Mouse (Mus musculus) adrenal gland, postnatal 10 days (tissue): ENCODE measurements around the gene Atp2a3. TPM values are rescaled to one million over a fixed set of nuclear protein-coding genes. Genes with fewer than 3 reads are reported as not detected.

Experiments
- DNase-seq: peaks from one replicate; pipeline ENCODE4 v3.0.0; 2021; ENCODE audit warnings: mixed read lengths
- total RNA-seq, 2 experiments: library from RNA; stranded (reverse); gene quantifications; 2 replicates each; pipeline ENCODE4 v1.2.3; 2021

The Atp2a3 gene
- total RNA-seq, 2 experiments from 2014 or later, result 20.1 to 26.6 TPM

- no peak for DNase-seq
Measured at GRCm38 (mm10) chr11:72954216-72954615, 6.8 kb upstream of the Atp2a3 start.

DNA sequence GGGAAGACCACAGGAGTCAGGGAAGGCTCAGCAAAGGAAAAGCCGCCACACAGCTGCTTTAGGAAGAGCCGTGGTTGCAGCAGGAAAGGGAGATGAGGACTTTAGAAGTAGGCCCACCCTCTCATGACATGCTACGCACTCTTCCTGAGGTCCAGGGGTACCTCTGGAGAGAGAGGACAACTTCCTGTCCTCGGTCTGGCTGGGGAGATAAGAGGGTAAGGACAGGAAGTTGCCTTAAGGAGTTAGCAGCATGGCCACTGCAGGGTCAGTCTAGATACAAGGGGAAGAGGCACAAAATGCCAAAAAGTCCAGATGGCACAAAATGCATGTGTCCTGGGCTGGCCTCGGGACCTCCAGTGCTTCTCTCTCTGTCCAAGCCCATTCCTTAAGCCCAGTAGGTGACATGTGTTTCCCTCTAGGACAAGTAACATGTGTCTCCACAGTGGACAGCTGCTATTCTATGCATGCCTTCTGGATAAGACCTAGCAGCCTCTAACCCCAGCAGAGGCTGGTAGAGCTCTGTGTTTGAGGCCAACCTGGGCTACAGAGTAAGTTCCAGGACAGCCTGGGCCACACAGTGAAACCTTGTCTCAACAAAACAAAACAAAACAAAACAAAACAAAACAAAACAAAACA, 5.5 kb upstream of the Atp2a3 start:
- no peak for DNase-seq

DNA sequence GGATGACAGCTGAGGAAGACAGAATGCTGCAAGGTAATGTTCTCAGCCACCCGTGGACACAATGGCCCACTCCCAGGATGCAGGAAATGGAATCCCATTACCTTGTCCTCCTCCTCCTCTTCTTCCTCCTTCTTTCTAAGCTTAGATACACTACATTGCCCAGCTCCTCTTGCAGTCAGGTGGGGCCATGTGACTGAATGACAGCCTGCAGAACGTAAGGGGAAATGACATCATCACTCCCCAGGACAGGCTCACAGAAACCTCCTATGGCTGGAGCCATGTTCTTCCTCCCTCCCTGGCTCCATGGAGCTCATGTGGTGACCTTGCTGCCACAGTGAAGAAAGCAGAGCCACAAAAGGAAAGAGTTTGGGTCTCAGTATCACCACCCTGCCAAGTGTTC, 3.7 kb upstream of the Atp2a3 start:
- DNase-seq, result no peak

DNA sequence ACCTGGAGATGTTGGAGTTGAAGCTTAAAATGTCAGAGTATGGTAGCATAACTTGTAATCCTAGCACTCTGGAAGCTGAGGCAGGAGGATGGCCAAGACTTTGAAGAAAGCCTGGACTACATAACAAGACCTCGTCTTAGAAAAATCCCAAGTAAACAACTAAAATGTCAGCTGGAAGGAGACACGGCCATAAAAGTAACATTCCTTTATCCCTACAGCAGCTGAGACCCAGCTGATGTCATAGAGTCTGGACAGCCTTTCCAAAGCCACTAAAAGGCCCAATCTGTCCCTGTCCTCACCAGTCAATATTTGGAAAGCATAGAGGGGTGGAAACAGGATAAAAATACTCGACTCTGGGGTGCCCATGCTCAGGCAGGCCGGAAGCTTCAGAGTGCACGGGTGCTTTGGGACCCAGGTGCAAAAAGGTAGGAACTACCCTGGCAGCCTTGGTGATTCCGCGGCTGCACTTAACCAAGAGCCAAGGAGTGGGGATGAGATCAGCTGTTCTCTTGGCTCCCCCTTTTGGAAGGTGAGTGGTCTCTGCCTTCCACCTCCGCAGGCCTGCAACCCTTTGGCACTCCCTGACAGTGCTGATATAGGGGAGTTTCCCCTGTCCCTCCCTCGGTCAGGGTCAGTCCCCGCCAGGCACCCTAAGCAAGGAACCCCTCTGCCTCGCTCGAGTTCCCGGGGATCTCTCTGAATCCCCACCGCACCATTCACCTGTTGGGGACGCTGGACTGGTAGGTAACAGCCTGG, 867 bp upstream of the Atp2a3 start:
- no peak for DNase-seq

DNA sequence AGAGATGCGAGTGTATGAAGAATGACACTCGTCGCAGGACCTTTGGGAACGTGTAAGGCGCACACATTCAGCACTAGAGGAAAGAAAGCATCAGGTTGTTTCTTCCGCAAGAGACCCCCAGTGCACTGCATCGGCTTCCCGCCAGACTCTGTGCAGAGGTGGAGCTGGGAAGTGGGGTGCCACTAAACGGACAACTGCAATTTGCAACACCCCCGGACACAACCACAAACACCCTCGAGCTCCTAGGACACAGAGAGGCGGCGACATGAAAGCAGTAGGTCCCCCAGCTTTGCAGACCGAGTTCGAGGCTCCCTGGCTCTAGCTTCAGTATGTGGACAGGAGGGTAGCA, 272 bp upstream of the Atp2a3 start:
- DNase-seq, result no peak

GRCm38 (mm10) chr11:72962378-72962777, 1.4 kb downstream of the Atp2a3 start:
- no peak for DNase-seq

- no peak for DNase-seq
Measured at GRCm38 (mm10) chr11:72963058-72963788, 2.3 kb downstream of the Atp2a3 start.

DNA sequence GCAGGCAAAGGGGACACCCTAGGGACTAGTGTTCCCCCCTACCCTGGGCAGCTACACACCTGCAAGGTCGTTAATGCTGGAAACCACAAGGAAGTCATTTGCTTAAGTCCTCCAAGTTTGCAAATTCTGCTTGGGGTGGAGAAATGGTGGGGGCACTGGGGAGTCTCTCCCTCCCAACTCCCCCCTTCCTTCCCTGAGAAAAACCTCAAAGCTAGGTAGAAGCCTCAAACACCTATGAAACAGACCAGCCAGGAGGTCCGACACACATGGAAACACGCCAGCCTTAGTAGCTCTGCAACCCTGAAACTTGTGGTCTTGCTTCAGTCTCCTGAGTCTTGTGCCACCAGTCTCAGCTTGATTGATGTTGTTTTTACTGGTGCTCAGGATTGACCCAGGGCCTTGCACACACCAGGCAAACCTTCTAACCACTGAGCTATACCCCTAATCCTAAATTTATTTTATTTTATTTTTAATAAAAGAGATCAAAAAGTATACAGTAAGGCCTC, 2.9 kb downstream of the Atp2a3 start:
- DNase-seq, result no peak

GRCm38 (mm10) chr11:72974995-72975503, 14.1 kb downstream of the Atp2a3 start:
- DNase-seq, result peak; percentile 74

GRCm38 (mm10) chr11:72982516-72982915, 21.5 kb downstream of the Atp2a3 start:
- DNase-seq, result no peak

GRCm38 (mm10) chr11:72983283-72983682, 22.3 kb downstream of the Atp2a3 start:
- DNase-seq, result no peak

DNA sequence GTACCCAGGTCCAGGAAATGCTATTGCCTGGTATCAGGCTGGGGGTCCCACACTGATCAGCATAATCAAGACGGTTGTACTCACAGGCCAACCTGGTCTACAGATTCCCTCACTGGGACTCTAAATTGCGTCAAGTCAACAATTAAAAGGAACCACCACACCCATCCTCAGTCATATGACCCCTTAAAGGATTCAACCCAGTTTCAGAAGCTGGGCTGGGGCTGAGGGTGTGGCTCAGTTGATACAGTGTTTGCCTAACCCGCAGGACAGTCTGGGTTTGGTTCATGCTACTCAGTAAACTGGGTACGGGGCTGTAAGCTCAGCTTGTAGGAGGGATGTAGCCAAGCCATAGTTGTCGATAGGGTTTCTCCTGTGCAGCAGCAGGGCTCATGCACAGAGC, 25.8 kb downstream of the Atp2a3 start:
- DNase-seq, result no peak

DNA sequence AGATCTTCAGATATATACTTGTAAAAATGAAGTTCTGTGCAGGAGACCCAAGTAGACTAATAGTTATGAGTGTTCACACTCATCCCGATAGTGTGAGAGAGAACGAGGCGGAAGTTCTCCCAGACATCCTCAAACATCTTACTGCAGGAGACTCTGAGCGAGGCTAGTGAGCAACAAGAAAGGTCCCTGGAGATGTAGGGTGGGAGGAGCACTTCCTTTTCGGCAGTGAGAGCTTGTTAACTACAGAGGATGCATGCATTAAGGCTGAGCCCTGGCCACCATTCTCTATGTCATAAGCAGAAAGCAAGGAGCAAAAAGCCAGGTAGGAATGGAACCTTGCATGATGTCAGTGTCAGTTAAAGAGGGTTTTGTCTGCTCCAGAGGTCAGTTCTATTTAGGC, 26.3 kb downstream of the Atp2a3 start:
- no peak for DNase-seq

DNA sequence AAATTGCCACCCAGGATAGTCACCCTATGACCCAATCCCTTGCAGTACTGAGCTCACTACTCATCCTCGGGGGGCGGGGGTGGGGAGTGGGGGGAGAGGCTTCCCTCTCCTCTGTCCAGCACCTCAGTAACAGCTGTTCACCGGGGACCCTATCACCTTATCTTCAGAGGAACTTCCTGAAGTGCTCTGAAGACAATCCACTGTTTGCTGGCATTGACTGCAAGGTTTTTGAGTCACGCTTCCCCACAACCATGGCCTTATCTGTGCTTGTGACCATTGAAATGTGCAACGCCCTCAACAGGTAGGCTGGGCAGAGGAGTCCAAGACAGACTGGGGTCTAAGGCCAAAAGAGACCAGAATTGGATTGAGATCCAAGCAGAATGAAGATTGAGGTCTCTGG, 26.8 kb downstream of the Atp2a3 start:
- DNase-seq, result no peak

DNA sequence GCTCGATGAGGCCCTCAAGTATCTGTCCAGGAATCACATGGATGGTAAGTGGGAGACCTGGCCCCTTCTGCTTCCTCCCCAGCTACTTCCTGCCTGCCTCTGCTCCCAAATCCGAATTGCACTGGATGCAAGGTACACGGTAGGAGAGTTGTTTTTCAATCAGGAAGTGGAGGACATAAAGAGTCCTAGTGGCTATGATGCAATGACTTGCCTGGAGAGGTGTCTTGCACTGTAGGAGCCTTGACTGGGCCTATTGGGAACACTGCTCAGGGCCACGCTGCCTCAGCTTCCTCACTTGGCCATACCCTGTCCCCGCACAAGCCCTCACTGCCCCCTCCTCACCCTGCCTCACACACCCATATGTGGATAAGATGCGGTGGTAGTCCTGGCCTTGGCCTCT, 28.1 kb downstream of the Atp2a3 start:
- no peak for DNase-seq

- peak; percentile 14 for DNase-seq
Measured at GRCm38 (mm10) chr11:72990688-72991087, 29.7 kb downstream of the Atp2a3 start.

DNA sequence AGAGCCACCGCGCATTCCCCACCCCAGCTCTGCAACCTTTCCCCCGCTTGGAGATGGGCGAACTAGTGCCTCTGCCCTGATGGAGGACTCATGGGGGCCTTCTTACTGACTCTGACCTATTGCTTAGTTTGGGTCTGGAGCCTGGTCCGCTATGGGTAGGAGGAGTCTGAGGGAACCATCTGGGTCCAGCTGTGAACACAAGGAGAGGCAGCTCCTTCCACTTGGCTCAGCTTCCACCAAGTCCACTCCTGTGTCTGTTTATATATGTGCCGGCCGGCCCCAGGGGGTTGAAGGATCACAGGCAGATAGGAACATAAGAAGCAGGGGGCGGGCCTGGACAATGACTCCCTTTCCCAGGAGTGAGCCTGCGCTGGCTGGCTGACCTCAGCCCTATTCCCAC, 31.0 kb downstream of the Atp2a3 start:
- no peak for DNase-seq

GRCm38 (mm10) chr11:72996346-72996745, 35.4 kb downstream of the Atp2a3 start:
- no peak for DNase-seq

- DNase-seq, result no peak
Measured at GRCm38 (mm10) chr11:72996781-72997180, 35.8 kb downstream of the Atp2a3 start.

- no peak for DNase-seq
Measured at GRCm38 (mm10) chr11:72997529-72998326, 36.8 kb downstream of the Atp2a3 start.

DNA sequence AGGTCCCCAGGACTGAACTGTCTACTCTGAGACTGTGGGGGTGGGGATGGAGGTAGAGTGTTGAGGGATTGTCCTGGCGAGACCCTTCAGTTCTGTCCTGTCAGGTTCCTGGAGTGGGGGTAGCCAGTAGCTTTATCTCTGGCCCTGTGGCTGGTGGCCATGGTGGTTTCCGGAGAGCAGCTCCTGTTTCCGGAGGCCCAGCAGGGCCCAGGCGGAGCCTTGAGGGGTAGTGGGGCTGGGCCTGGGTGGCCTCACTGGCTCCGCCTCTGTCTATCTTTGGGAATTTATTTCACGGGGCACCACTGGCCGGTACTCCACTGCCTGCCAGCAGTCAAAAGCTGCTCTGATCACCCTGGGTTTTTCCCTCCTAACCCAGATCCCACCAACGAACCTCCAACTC, 37.8 kb downstream of the Atp2a3 start, which contains the start of gene P2rx1:
Gene P2rx1, plus strand, starts transcription at position 333 of the 400 bp plus-strand sequence.
- DNase-seq, result peak; percentile 33

DNA sequence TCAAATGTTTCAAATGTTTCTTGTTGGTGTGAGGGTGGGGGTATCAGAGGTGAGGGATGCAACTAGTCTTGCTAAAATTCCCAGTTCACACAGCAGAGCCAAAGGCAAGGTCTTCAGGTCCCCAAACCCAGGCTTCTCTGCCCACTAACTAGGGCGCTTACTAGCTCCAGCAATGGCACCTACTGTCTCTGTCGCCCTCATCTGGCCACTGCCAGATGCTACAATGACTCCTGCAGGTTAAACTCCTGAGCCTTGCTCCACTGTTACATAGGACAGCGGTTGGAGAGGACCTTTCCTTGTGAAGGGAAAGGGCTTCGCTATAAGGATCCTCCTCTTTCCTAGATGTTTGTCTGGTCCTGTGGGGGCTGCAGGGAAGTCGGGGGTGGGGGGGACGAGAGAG, 40.1 kb downstream of the Atp2a3 start:
- DNase-seq, result peak; percentile 79
